Mouse (Mus musculus) right cerebral cortex, postnatal 4 days (tissue): ENCODE data around the gene Cgas.
"Not testable (repeated sequence)": the region's sequence is repeated elsewhere in the genome, so short reads cannot be mapped to it uniquely, and the experiment has no call there.

ENCODE experiments used
- DNase-seq: peaks from one replicate; pipeline ENCODE4 v3.0.0-alpha.2; 2022

The Cgas gene

DNA sequence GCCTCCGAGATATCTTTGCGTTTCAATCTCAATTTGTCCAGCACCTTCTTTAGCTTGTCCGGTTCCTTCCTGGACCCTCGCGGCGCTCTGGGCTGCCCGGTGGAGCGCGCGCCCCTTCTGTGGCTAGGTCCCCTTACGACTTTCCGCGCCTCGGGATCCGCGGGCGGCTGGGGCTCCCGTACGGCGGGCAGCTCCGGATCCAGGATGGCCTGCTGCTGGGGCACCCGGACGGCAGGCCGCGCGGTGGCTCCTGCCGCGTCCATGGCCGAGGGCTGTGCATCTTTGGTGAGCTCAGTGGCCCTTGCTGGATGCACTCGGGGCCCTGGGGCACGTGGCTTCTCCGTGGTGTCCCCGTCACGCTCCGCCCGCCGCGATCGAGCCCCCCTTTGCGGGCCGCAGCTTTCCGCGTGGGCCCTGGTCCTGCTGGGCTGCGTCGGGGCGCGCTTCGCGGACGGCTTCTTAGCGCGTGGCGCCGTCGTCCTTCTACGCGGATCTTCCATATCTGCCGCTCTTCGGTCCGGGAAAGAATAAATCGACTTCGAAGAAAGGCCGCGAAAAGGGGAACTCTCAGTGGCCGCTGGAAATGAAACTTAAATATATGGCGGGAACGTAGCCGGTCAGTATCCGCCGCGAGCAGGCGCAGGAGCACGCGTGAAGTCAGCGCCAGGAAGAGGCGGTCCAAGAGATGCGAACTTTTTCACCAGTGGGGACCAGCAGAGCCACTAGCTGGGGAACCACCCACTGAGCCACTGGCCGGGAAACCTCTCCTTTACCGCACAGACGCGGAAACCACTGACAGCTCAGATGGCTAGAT, at the start of gene Cgas:
Gene Cgas, minus strand, starts transcription at position 659 of the 814 bp plus-strand sequence.
- peak; percentile 12 for DNase-seq

DNA sequence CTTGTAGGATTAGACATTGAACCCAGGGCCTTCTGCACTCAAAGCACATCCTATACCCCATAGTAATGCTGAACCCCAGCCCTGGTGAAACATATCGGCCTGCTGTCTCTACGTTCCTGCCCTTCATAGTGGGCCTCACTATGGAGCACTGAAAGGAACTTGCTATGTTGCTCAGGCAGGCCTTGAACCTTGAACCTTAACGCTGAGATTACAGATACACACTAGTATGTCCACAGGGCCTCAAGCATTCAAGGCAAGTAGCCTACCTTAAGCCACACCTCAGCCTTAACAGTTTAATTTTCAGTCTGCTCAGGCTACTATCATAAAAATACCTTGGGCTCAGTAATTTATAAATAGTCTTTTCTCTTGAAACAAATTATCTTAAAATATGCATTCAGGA, 49.2 kb upstream of the Cgas start:
- no peak for DNase-seq

DNA sequence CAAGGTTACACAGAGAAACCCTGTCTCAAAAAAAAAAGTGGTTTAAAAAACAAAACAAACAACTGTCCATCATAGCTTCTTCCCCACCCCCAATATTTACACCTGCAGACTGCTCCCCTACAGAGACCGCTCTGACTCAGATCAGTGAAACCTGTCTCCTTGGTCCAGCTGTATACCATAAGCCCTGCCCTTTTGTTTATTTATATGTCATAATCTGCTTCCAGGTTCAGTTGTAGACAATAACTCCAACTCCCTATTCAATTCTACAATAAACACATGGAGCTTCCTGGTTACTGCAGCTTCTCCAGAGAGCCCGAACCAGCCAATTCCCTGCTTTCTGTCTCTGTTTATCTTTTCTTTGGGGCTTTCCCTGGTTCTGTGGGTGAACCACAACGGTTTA, 48.1 kb upstream of the Cgas start:
- DNase-seq: no peak

DNA sequence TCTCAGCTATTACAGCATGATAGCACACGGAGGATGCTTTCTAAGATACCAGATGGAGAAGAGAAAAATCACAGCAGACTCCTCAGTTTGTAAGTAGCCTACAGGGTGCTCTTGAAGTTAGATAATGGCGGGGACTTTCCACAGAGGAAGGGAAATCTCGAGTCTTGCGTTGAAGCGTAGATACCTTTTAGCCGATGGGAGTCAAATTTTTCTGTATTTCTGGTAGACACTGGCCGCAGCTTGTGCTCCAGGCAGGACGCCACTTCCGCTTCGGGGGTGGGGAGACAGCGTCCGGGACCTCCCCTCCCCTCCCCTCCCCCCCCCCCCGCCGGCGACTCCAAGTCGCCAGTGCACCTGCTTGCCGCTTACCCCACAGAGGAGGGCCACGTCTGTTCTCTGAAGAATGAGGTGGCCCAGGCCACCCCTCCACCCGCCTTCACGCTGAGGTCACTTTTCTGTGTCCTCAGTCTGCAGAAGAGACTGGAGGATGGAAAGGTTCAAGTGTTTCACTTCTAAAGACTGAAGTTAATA, 45.9 kb upstream of the Cgas start, which contains the start of gene Eef1a1:
Gene Eef1a1, minus strand, starts transcription at position 262 of the 531 bp plus-strand sequence.
- DNase-seq: peak; percentile 41

DNA sequence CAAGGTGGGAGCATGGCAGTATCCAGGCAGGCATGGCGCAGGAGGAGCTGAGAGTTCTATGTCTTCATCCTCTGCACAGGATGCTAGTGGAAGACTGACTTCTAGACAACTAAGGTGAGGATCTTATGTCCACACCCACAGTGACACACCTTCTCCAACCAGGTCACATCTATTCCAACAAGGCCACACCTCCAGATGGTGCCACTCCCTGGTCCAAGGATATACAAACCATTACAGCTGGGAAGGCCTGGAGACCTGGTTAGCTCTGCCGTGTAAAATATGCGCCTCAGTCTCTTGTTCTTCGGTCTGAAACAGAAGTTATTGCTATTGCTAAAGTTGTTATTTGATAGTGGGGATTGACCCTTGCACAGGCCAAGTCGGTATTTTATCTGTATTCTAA, 45.0 kb upstream of the Cgas start:
- DNase-seq: not testable (repeated sequence)

DNA sequence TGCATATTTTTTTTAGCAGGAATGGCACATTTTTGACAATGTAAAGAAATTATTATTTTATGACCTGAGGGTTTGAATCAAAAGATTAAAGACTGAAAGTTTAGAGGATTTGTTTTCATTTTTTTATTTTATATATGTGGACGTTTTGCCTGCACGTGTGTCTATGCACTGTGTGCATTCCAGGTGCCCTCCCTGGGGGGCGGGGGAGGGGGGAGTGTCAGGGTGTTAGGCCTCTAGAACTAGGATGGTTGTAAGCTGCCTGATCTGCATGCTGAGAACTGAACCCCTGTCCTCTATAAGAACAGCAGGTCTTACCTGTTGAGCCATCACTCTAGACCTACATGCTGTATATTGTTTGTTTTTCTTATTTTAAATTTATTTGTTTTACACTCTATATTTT, 41.6 kb upstream of the Cgas start:
- DNase-seq: no peak

DNA sequence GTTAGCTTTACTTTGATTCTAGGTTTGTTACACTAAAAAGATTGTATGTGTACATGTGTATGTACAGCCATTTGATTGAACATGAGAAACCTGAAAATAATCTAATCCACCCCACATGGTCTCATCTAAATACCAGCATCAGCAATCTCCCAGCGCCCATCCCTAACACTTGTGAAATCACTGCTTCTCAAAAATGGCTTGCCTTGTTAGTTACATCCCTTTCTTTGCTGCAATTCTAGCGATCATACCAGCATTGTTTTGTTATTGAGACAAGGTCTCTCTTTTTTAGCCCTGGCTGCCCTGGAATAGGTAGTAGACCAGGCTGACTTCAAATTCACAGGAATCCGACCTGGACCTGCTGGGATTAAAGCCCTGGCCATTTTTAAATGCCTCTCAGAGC, 39.3 kb upstream of the Cgas start:
- DNase-seq: no peak

DNA sequence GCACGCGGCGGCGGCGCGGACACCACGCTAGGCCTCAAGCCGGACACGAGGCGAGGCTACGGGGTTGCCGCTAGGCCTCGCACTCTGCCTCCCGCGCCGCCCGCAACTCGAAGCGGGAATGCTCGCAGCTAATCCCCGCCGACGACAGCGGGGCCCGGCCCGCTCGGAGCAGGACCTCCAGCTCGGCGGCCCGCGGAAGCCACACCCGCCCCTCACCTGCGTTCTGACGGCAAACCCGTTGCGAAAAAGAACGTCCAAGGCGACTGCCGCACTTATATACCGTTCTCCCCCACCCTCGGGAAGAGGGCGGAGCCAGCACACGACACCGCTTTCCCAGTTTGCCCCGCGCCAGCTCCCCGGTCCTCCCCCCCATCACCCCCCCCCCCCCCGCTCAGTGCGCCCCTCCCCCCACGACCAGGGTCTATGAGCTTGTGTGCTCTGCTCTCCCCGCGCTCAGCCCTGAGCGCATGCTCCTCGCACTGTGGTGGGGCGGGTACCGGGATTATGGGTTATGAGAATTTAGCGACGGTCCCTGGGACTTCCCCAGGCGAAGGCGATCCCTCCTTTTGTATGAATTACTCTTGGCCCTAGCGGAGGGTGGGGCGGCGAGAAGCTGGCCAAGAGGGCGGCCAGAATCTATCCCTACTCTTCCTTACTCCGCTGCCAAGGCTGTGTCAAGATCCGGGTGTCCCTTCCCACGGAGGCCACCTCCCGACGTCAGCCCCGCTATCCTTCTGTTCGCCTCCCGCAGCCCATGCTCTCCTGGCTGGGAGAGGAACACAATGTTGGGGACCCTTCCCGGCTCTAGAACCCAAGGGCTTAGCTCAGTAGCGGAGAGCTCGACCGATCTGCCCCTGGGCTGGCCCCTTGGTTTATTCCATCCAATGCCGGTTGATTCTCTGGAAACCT, 38.6 kb upstream of the Cgas start:
- peak; percentile 88 for DNase-seq

DNA sequence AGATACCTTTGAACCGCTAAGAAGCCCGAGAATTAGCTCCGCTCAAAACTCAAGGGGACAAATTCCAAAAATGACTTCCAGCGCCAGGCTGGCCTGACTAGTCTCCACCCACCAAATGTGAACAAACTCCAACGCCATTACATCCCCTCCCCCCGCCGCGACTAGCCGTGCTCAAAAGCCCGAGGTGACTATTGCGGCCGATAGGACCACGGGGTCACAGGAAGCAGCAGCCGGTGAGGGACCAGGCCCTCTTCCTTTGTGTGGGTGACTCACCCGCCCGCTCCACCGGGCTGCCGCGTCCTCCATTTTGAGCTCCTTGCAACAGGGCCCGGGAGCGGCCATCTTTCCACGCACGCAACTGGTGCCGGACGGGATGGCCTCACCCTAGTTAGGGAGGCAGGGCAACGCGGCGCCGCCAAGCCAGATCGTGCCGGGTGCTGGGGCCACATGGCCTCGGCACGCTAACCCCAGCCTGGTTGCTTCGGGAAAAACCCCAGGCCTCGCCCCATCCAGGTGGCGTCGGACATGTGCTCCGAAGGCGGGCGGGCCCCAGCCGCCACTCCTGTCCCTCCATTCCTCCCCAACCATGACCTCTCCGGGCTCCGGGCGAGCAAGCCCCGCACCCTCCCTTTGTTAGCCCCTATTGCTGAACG, 37.8 kb upstream of the Cgas start:
- DNase-seq: peak; percentile 72

DNA sequence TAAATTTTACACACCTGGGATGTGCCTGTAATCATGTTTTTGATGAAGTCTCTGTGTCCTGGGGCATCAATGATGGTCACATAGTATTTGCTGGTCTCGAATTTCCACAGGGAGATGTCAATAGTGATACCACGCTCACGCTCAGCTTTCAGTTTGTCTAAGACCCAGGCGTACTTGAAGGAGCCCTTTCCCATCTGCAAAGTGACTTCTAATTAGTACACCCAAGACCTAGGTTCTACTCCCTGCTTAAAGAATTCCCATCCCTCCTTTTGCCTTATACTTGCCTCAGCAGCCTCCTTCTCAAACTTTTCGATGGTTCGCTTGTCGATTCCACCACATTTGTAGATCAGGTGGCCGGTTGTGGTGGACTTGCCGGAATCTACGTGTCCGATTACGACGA, 37.2 kb upstream of the Cgas start:
- DNase-seq: not testable (repeated sequence)

DNA sequence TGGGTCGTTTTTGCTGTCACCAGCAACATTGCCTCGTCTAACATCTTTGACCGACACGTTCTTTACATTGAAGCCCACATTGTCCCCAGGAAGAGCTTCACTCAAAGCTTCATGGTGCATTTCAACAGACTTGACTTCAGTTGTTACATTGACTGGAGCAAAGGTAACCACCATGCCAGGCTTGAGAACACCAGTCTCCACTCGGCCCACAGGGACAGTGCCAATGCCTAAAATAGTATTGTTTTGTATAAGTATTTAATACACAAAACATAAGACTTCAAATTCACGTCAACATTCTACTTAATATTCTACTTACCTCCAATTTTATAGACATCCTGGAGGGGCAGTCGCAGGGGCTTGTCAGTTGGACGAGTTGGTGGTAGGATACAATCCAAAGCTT, 36.3 kb upstream of the Cgas start:
- DNase-seq: not testable (repeated sequence)

DNA sequence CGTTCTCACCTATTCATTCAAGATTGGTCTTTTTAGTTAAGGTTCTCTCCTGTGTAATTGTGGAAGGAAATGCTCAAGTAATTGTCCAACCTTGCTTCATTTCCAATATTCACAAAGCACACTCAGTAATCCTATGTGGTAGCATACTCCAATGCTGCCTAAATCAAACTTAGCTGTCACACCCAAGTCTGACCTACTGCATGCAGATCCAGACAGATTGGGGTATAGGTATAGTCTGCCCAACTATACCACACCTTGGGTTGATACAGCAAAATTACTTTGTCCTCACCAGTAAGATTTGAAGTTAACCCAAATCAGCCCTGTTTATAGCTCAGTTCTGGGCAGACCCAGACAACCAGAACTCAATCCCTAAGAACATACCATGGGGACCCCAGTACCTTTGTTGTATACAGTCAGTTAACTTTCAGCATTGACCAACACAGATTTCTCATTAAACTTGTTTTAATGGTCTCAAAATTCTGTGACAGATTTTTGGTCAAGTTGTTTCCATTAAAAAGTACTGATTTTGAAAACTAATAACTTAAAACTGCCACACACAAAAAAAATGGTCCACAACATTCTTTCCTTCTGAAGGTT, 35.1 kb upstream of the Cgas start:
- DNase-seq: not testable (repeated sequence)

DNA sequence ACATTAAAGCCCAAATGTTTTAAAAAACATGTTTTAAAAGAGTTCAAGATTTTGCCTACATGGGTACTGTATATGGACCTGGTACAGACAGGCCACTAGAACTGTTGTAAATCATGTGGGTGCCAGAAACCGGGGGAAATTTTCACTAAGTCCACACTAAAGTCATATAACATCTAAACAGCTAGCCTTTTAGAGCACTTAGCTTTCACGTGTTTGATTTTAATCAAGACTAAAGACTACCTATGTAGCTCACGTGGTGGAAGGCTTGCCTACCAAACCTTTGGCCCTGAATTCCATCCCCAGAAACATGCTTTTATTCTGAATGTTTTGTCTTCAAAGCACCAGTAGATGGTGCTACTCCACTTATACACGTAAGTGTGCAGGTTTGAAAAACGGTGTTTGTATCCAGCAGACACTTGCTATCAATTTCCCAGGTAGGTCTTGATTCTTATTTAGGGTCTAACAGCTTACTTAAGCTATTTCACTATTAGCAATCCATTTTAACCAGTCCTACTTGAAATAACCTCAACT, 34.0 kb upstream of the Cgas start:
- no peak for DNase-seq

DNA sequence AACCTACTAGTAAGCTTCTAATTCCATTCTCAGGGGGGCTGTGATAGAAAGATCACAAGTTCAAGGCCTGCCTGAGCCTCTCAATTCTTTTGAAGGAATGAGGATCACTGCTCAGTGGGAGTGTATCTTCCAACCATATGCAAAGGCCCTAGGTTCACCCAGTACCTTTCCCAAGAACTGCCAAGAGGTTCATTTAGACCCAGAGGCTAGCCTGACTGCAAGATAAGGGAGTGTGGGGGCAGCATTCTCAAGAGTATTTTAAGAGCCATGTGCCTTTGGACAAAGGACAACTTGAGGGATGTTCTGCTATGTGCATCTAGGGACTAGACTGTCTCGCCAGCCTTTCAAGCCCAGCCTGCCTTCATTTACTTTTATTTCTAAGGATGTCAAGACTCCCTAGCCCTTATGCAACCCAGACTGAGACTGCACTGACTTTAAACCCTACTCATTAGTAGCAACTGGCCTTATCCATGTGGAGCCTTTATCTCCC, 33.5 kb upstream of the Cgas start:
- DNase-seq: no peak

DNA sequence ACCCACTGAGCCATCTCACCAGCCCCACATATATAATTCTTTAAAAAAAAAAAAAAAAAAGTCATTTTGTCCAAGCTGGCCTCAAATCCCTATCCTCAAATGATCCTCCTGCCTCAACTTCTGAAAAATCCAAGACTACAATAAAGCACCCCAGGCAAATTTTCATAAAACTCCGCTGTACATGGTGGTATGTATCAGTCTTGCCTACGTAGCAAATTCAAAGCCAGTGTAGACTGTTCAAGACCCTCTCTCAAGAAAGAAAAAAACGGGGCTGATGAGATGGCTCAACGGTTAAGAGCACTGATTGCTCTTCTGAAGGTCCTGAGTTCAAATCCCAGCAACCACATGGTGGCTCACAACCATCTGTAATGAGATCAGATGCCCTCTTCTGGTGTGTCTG, 32.8 kb upstream of the Cgas start:
- DNase-seq: no peak

DNA sequence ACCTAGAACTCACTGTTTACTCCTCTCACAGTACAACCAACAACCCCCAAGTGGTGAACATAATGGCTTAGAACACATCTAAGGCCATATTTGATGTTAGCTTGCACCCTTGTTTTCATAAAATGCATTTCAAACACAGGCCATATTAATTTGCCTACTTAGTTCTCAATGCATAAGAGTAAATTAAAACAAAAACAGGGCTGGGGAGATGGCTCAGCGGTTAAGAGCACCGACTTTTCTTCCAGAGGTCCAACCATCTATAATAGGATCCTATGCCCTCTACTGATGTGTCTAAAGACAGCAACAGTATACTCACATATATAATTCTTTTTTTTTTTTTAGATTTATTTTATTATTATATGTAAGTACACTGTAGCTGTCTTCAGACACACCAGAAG, 32.3 kb upstream of the Cgas start:
- DNase-seq: no peak

DNA sequence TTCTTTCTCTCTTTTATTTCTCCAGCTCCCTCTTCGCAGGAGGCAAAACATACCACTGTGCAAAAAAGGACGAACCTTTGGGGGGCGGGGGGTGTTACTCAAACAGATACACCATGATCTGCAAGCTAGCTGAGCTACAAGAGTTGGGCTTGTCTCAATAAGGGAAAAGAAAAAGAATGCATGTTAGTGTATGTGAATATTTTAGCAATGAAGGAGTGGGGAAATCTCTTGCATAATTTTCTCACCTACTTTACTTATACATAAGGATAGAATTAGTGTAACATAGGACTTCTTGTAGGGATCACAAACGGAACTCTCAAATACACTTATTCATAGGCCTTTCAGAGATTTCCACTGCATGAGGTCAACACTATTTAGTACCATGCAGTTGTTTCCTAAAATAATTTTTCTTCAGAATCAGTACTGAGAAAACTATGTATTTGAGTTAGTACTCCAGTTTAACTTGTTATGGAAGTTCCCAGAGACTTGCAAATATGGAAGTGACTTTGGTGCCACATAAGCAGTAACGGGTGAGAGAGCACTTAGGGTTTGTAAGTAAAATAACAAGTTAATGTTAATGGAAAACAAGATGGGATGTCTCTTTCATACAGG, 31.8 kb upstream of the Cgas start:
- no peak for DNase-seq

DNA sequence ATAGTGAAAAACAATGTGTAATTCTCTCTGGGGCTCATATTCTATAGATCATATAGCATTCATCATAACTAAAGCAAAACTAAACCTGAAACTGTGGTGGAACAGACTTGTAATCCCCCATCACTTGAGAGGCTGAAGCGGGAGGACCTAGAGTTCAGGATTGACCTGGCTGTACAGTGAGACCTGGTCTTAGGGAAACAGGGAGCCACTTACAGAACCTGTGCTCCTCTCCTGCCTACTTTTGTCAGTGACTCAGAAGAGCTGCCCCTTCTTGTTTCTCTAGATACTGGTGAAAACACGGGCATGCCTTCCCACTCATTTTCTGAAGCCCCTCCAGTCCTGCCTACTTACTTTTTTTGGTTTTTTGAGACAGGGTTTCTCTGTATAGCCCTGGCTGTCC, 31.2 kb upstream of the Cgas start:
- DNase-seq: no peak

DNA sequence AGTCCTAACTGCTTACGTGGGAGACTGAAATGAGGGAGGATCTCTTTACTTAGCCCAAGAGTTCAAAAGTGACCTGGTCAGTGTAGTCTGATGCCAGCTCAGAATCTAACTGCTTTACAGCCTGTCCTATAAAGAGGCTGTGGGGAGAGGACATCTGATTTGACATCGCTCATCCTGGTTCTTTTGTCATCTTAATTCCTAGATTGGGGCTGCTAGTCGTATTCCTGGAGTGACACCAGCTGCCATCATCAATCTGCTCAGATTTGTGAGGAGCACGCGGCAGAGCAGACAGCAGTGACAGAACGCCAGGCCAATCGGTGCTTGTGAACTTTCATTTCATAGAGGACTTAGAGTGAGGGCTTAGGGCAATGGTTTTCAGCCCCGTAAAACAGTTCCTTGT, 30.6 kb upstream of the Cgas start:
- DNase-seq: no peak

DNA sequence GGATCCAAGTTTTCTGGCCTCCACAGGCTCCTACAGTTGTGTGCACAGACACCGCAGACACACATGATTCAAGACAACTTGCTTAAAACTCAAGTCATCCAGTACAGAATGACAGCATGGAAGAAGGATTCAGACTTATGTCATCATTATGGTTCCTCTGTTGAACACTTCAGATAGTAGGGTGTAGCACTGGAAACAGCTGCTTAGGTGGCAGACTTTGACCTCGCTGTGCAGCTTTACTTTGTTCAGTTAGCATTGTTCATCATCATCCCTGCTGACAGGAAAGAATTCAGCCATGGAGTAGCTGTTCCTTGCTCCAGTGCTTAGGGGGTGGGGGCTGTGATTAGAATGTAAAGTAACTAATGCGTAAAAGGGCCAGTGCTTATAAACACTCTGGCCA, 22.7 kb upstream of the Cgas start:
- DNase-seq: no peak

DNA sequence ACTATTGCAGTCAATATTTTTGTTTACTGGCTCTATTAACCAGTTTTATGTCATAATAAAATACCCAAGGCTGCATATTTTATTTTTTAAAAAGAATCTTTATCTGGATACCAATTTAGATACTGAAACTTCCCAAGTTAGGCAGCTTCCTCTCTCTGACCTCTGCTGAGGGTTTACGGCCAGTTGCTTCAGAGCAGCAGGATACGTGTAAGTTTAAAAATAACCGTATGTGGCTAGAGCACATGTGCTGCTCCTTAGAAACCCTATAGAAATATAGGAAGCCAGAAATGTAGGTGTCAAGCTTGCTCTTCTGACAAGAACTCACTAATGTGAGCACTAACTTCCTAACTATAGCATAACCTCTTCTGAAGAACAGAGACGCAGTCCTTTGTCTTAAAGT, 20.3 kb upstream of the Cgas start:
- no peak for DNase-seq

DNA sequence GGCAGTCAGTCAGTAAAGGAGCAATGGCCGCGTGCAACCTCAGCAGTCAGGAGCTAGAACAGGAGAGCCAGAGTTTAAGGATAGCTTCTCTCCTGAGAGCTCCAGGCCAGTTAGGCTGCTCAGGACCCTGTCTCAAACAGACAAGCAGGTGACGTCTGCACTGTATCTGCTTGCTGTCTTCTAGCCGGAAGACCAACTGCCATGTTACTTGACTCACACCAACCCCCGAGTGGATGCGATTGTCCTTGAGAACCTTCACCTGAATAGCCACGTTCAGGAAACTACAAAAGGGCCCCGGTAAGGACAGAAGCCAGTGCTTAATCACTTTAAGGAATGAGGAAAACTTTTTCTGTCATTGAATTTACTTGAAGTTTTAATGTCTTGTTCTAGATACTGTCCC, 14.0 kb upstream of the Cgas start:
- no peak for DNase-seq
